Mouse (Mus musculus) CH12.LX (cell line): ENCODE results near the gene Esam. TPM values are rescaled to one million over a fixed set of nuclear protein-coding genes. Genes with fewer than 3 reads are reported as not detected.

Source experiments
- DNase-seq: peaks from one replicate; pipeline ENCODE4 v3.0.0-alpha.2; 2013; ENCODE audit errors: extremely low read depth
- H3K27ac ChIP-seq: 2 replicates; pipeline ENCODE4 v1.5.1; 2012; ENCODE audit warnings: low read depth, mild to moderate bottlenecking, control low read depth, moderate library complexity; ENCODE audit not compliant: insufficient read depth
- H3K27me3 ChIP-seq: replicated peaks from 2 replicates; pipeline ENCODE3; 2012; ENCODE audit warnings: inconsistent platforms
- H3K36me3 ChIP-seq, 2 experiments: replicated peaks in 1 of 2; 2 replicates each; pipeline versions ENCODE3 to v1.6.1; 2012; ENCODE audit warnings: inconsistent platforms in 1 of 2, low read length in 1 of 2, mild to moderate bottlenecking in 1 of 2, mixed read lengths in 1 of 2, moderate library complexity in 1 of 2; ENCODE audit not compliant: control insufficient read depth in 1 of 2, insufficient read depth in 1 of 2
- H3K4me1 ChIP-seq, 2 experiments: 2 replicates each; pipeline ENCODE4 v1.6.1; 2012; ENCODE audit warnings: inconsistent platforms in 1 of 2, moderate library complexity in 1 of 2; ENCODE audit not compliant: insufficient read depth in 2 of 2, control insufficient read depth in 1 of 2
- H3K4me2 ChIP-seq: 2 replicates; pipeline ENCODE4 v1.6.1; 2012; ENCODE audit warnings: low read depth, mild to moderate bottlenecking, control low read depth; ENCODE audit not compliant: poor library complexity, insufficient read depth, severe bottlenecking
- H3K4me3 ChIP-seq, 3 experiments: fragments of 150-350 bp in 1 of 3; sonication (generic) in 1 of 3; replicated peaks in 1 of 3; 2 replicates each; pipeline versions ENCODE3 to v1.5.1; 2011 to 2012; ENCODE audit warnings: low read depth in 2 of 3, low read length in 2 of 3, mild to moderate bottlenecking in 2 of 3, moderate library complexity in 2 of 3, control low read depth in 1 of 3, improper control_type of control experiment in 1 of 3, inconsistent platforms in 1 of 3, mixed read lengths in 1 of 3; ENCODE audit not compliant: poor library complexity in 1 of 3
- H3K79me2 ChIP-seq: replicated peaks from 2 replicates; pipeline ENCODE4 v1.6.1; 2012; ENCODE audit warnings: mild to moderate bottlenecking, moderate library complexity; ENCODE audit not compliant: control insufficient read depth, poor library complexity, insufficient read depth, severe bottlenecking; ENCODE audit errors: extremely low read depth
- H3K9ac ChIP-seq: 2 replicates; pipeline ENCODE4 v1.6.1; 2012; ENCODE audit warnings: low read depth, mild to moderate bottlenecking, control low read depth, moderate library complexity; ENCODE audit not compliant: insufficient read depth
- H3K9me3 ChIP-seq: replicated peaks from 2 replicates; pipeline ENCODE3; 2012; ENCODE audit warnings: low read length, inconsistent platforms, mixed read lengths
- CTCF ChIP-seq, 2 experiments: IDR thresholded peaks in 1 of 2; conservative IDR thresholded peaks in 1 of 2; 2 replicates each; pipeline ENCODE4 v1.5.1; 2011 to 2012; ENCODE audit warnings: low read depth in 2 of 2, low read length in 2 of 2, improper control_type of control experiment in 1 of 2, inconsistent platforms in 1 of 2, mild to moderate bottlenecking in 1 of 2, moderate library complexity in 1 of 2
- E2F4 ChIP-seq: IDR thresholded peaks from 2 replicates; pipeline ENCODE4 v1.6.1; 2011; ENCODE audit warnings: low read depth, low read length, improper control_type of control experiment; ENCODE audit not compliant: insufficient replicate concordance
- ELF1 ChIP-seq: IDR thresholded peaks from 2 replicates; pipeline ENCODE4 v1.6.1; 2014; ENCODE audit warnings: low read depth, mild to moderate bottlenecking, inconsistent platforms, low read length, improper control_type of control experiment
- GABPA ChIP-seq: IDR thresholded peaks from 2 replicates; pipeline ENCODE4 v1.6.1; 2012; ENCODE audit warnings: low read depth, low read length, improper control_type of control experiment, inconsistent platforms; ENCODE audit not compliant: insufficient replicate concordance
- IRF4 ChIP-seq: IDR thresholded peaks from 2 replicates; pipeline ENCODE4 v1.6.1; 2014; ENCODE audit warnings: low read depth, mild to moderate bottlenecking, inconsistent platforms, low read length, improper control_type of control experiment
- MAX ChIP-seq: IDR thresholded peaks from 2 replicates; pipeline ENCODE4 v1.6.1; 2011; ENCODE audit warnings: low read length, improper control_type of control experiment
- NELFE ChIP-seq: IDR thresholded peaks from 2 replicates; pipeline ENCODE4 v1.6.1; 2011; ENCODE audit warnings: low read depth, low read length, improper control_type of control experiment
- POLR2A ChIP-seq: IDR thresholded peaks from 2 replicates; pipeline ENCODE4 v1.6.1; 2011; ENCODE audit warnings: low read depth, mild to moderate bottlenecking, improper control_type of control experiment, low read length
- RCOR1 ChIP-seq: conservative IDR thresholded peaks from 2 replicates; pipeline ENCODE4 v1.6.1; 2012; ENCODE audit warnings: low read depth, mild to moderate bottlenecking, inconsistent platforms, low read length, improper control_type of control experiment
- SMC3 ChIP-seq: IDR thresholded peaks from 2 replicates; pipeline ENCODE4 v1.6.1; 2011; ENCODE audit warnings: low read depth, low read length, improper control_type of control experiment
- TCF12 ChIP-seq: IDR thresholded peaks from 2 replicates; pipeline ENCODE4 v1.6.1; 2014; ENCODE audit warnings: low read depth, mild to moderate bottlenecking, inconsistent platforms, low read length, improper control_type of control experiment
- UBTF ChIP-seq: IDR thresholded peaks from 2 replicates; pipeline ENCODE4 v1.6.1; 2012; ENCODE audit warnings: low read depth, mild to moderate bottlenecking, inconsistent platforms, low read length, improper control_type of control experiment, moderate library complexity
- USF1 ChIP-seq: IDR thresholded peaks from 2 replicates; pipeline ENCODE4 v1.6.1; 2014; ENCODE audit warnings: low read depth, mild to moderate bottlenecking, inconsistent platforms, low read length, improper control_type of control experiment
- USF2 ChIP-seq: conservative IDR thresholded peaks from 2 replicates; pipeline ENCODE4 v1.6.1; 2011; ENCODE audit warnings: low read depth, low read length, improper control_type of control experiment
- dilution Hi-C: fragments of 300-500 bp; cut with MboI; formaldehyde crosslinking; loops from 2 replicates; pipeline ENCODE4 v1.14.3; 2020; ENCODE audit warnings: low sequenced_read_pairs; ENCODE audit not compliant: extremely low pct_unique_long_range_greater_than_20kb, extremely low pct_ligation_motif_present
- in situ Hi-C: fragments of 300-500 bp; cut with MboI; formaldehyde crosslinking; loops from 3 replicates; pipeline ENCODE4 v1.14.3; 2019; ENCODE audit warnings: low sequenced_read_pairs, low pct_ligation_motif_present, low pct_unique_long_range_greater_than_20kb, mixed read lengths
- polyA plus RNA-seq: library from polyadenylated mRNA; unstranded; fragments of >175 nt; gene quantifications from 2 replicates; pipeline ENCODE4 v1.2.1, GENCODE M21; 2012; ENCODE audit warnings: low read depth; ENCODE audit not compliant: insufficient read length
- total RNA-seq, 2 experiments: library from RNA; depleted of rRNA; stranded (reverse); fragments of 300-350 nt in 1 of 2; fragments of >200 nt in 1 of 2; gene quantifications; 2 replicates each; pipeline ENCODE4 v1.2.3; 2012 to 2014

Esam gene
- total and polyA plus RNA-seq, 3 experiments, result 0.21 to 0.42 (median 0.37) TPM

- peaks cover 11 to 24% of the 10 kb centered on the region in 2 experiments for H3K4me1 ChIP-seq
- H3K4me3 ChIP-seq, result no peak overlapping the region
- no peak overlapping the region for H3K4me2 ChIP-seq
- peaks cover 4 to 30% of the 10 kb centered on the region in 2 experiments for H3K36me3 ChIP-seq
- TF ChIP-seq MAX (no peak), IRF4 (no peak), GABPA (no peak), POLR2A (no peak), TCF12 (no peak), UBTF (no peak), ELF1 (no peak), USF1 (no peak), RCOR1 (no peak)
- TF ChIP-seq, all 38 proteins: peak for 0
- Histone ChIP-seq H3K27ac (no peak overlapping the region), H3K27me3 (no peaks in the 10 kb centered on the region), H3K9ac (no peak overlapping the region), H3K9me3 (no peaks in the 10 kb centered on the region), H3K79me2 (no peaks in the 10 kb centered on the region)
- dilution Hi-C loops, result no loop called here
- no peak for DNase-seq
- in situ Hi-C loops, result no loop called here
Measured at GRCm38 (mm10) chr9:37525461-37525860, 2.4 kb upstream of the Esam start.

- dilution Hi-C loops, result no loop called here
- H3K4me3 ChIP-seq, result no peak overlapping the region
- in situ Hi-C loops, result no loop called here
Measured at GRCm38 (mm10) chr9:37526443-37527395, 1.2 kb upstream of the Esam start.

More at GRCm38 (mm10) chr9:37526443-37527395, 1.2 kb upstream of the Esam start:
- no peaks in the 10 kb centered on the region for H3K79me2 ChIP-seq
- H3K9me3 ChIP-seq, result no peaks in the 10 kb centered on the region
- no peak overlapping the region for H3K4me2 ChIP-seq
- peaks cover 14 to 35% of the 10 kb centered on the region in 2 experiments for H3K4me1 ChIP-seq
- DNase-seq, result no peak
- no peak overlapping the region for H3K27ac ChIP-seq
- no peaks in the 10 kb centered on the region for H3K27me3 ChIP-seq
- H3K36me3 ChIP-seq, result peaks cover 4 to 24% of the 10 kb centered on the region in 2 experiments
- TF ChIP-seq USF2, result no peak
- no peak for TF ChIP-seq E2F4
- no peak for TF ChIP-seq IRF4
- no peak for TF ChIP-seq NELFE
- TF ChIP-seq CTCF (conservative IDR thresholded peaks at IDR 0.05 in 1 of 2, IDR thresholded peaks at IDR 0.05 in 1 of 2; ENCODE audit: low read depth in 2 of 2, low read length in 2 of 2), result peak in 1 of 2 experiments; percentile 19; a peak in 1 of 4 replicates
- peak; percentile 15; the same call in 1 of the 2 replicates for TF ChIP-seq SMC3
- no peak for TF ChIP-seq TCF12
- TF ChIP-seq GABPA, result no peak
- TF ChIP-seq, all 38 proteins: peak for 2
- H3K9ac ChIP-seq, result no peak overlapping the region
